Mouse (Mus musculus): ENCODE results near the gene Serpine1.
"Not testable (repeated sequence)": the region's sequence is repeated elsewhere in the genome, so short reads cannot be mapped to it uniquely, and the experiment has no call there.

Serpine1 gene

GRCm38 (mm10) chr5:137072079-137072960, at the start of gene Serpine1:
TSS of gene Serpine1 (minus strand) at chr5:137072268.
- DNase-seq (ENCODE audit: low spot score) = peak; percentile 49

DNA sequence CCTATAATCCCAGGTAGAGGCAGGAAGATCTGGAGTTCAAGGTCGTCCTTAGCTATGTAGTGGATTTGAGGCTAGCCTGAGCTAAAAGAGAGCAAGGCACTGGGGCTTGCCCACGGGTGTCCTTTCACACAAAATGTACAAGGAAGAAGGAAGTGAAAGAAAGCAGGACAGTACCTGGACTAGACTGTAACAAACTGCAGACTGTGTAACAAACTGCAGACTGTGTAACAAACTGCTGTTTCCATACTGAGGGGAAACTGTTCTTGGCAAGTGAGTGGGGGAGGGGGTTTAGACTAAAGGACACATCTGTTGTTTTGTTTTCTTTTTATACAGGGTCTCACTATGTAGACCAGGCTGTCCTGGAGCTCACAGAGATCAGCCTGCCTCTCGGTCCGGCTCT, 49.2 kb upstream of the Serpine1 start:
- no peak for DNase-seq (ENCODE audit: low spot score)

- DNase-seq (ENCODE audit: low spot score) = no peak
Observed at GRCm38 (mm10) chr5:137118878-137119277, 46.8 kb upstream of the Serpine1 start.

DNA sequence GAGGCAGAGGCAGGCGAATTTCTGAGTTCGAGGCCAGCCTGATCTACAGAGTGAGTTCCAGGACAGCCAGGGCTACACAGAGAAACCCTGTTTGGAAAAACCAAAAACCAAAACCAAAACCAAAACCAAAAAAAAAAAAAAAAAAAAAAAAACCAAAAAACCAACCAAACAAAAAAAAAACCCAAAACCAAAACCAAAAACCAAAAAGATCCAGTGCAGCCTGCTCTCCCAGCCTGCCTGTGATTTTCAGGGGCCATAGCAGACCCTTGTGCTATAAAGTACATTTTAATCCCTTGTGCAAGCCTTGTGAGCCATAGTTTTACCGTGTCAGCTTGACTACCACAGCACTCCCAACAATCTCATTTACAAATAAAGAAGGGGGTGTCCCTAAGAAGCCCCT, 45.9 kb upstream of the Serpine1 start:
- not testable (repeated sequence) for DNase-seq (ENCODE audit: low spot score)

DNA sequence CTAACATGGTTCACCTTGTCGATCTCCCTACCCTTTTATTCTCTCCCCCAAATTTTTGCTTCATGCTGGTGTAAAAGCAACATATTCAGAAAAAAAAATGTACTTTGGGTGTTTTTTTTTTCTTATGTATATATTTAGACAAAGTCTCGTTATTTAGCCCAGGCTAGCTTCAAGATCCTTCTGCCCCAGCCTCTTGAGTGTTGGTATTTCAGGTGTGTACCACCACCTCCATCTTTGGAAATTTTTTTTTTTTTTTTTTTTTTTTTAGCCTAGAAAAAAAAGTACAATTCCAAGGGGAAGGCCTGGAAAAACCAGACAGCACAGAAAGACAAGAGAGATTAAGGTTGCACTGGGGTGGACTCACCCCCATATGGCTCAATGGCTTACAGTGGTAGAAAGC, 44.9 kb upstream of the Serpine1 start:
- DNase-seq (ENCODE audit: low spot score) = no peak

GRCm38 (mm10) chr5:137115866-137116847, 44.1 kb upstream of the Serpine1 start, which contains the start of gene Trim56:
TSS of gene Trim56 (minus strand) at chr5:137116209.
- peak; percentile 58 for DNase-seq (ENCODE audit: low spot score)

GRCm38 (mm10) chr5:137114891-137115561, 43.0 kb upstream of the Serpine1 start:
- no peak for DNase-seq (ENCODE audit: low spot score)

GRCm38 (mm10) chr5:137111542-137112408, 39.7 kb upstream of the Serpine1 start:
- no peak for DNase-seq (ENCODE audit: low spot score)

- DNase-seq (ENCODE audit: low spot score) = no peak
Observed at GRCm38 (mm10) chr5:137110863-137111262, 38.8 kb upstream of the Serpine1 start.

- no peak for DNase-seq (ENCODE audit: low spot score)
Observed at GRCm38 (mm10) chr5:137109941-137110593, 38.0 kb upstream of the Serpine1 start.

- DNase-seq (ENCODE audit: low spot score) = no peak
Observed at GRCm38 (mm10) chr5:137108111-137108510, 36.0 kb upstream of the Serpine1 start.

GRCm38 (mm10) chr5:137107670-137108069, 35.6 kb upstream of the Serpine1 start:
- DNase-seq (ENCODE audit: low spot score) = no peak

DNA sequence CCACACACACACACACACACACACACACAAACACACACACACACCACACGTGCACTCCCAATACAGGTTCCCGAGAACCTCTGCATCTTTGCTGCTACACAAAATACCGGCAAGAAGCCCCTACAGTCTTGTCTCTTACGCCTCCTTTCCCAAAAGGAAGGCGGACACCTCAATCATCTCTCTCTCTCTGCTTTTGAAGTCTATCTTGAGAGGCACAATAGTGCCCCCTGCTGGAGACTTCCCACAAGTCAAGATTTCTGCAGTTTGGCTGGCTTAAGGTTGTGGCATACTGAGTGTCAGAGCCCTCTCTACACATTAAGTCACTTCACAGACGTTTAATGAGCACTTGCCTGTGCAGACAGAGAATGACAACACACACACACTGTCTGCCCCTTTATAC, 35.0 kb upstream of the Serpine1 start:
- peak; percentile 73 for DNase-seq (ENCODE audit: low spot score)

DNA sequence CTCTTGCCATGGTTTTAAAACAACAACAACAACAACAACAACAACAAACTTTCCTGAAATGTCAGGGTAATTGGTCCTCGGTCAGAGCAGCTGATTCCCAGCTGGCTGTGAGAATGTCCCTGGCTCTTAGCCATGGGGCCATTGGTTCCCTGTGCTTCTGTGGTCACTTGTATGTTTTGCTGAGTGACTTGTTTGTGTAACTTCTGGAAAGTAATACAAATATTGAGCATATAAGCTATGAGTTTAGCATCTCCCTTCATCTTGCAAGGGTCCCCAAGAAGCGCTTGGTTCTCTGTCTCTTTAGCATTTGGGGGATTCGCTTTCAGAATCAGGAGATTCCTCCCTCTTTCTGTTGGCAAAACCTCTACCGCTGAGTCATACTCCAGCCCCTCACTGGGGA, 34.4 kb upstream of the Serpine1 start:
- no peak for DNase-seq (ENCODE audit: low spot score)

GRCm38 (mm10) chr5:137103969-137104368, 31.9 kb upstream of the Serpine1 start:
- no peak for DNase-seq (ENCODE audit: low spot score)

GRCm38 (mm10) chr5:137102575-137103522, 30.8 kb upstream of the Serpine1 start:
- DNase-seq (ENCODE audit: low spot score) = no peak

DNA sequence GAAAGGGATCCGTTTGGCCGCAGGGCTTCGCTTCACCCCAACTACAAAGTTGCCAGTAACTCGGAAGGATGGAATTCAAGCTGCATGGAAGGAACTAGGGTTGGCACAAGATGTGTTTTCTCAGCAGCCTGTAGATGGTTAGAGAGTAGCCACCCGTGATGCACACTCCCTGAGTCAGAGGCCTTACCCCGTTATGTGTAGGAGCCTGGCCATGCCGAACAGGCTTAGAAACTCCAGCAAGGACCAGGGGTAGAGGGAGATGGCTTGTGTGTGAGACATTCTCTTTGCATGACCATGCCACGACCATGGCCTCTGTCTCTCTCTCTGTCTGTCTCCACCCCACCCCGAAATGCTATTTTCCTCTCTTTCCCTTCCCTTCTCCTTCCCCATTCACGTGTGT, 30.0 kb upstream of the Serpine1 start:
- DNase-seq (ENCODE audit: low spot score) = no peak

GRCm38 (mm10) chr5:137100660-137101059, 28.6 kb upstream of the Serpine1 start:
- no peak for DNase-seq (ENCODE audit: low spot score)

GRCm38 (mm10) chr5:137098418-137098817, 26.4 kb upstream of the Serpine1 start:
- no peak for DNase-seq (ENCODE audit: low spot score)

Measured in ovary, postnatal 10 days (tissue).